Mouse (Mus musculus): Measurements from ENCODE around the gene Fchsd2. TPM values are rescaled to one million over a fixed set of nuclear protein-coding genes. Genes with fewer than 3 reads are reported as not detected.

Fchsd2 gene
- polyA plus RNA-seq, 1 experiment from 2014 or later = 24.9 TPM

DNA sequence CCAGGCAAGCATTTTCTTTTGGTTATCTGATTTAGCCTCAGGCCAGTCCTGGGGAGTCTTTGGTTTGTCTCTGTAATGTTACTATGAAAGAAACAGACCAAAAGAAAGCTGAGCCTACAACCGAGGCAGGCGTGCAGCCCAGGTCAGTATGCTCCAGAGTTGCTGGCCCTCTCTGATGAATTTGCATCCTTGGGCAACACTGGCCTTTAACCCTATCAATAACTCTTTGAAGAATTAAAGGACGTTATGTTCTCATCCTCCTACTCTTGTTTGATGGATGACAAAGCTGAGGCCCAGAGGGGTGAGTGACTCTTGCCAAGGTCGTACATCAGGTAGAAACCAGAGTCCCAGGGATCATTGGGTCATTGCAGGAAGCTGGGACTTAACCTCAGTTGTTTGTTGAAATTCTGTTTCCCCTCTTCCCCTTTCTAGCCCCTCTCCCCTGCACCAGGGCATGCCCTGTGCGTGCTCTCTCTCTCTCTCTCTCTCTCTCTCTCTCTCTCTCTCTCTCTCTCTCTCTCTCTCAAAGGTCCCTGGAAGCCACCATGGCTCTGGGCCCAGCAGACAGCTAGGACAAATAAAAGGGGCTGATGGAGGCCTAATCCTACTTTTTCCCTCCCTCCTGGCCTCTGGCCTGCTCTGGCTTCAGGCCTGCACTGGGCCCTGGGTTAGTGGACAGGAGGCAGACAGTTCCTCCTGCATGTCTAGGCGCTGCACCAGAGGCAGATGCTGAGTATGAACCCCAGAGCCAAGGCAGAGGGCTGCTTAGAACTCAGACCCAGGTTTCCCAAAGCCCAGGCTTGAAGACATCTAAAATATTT lies 231.7 kb downstream of the Fchsd2 start:
- H3K27me3 ChIP-seq = peaks cover 19% of the 10 kb centered on the region
- WGBS = 60% methylated on average over 6 of the region's 6 CpGs

GRCm38 (mm10) chr7:101326006-101326405 lies 233.3 kb downstream of the Fchsd2 start:
- H3K9ac ChIP-seq = no peak overlapping the region
- ATAC-seq (ENCODE audit: insufficient number of reproducible peaks, insufficient read depth, low FRiP score, low TSS enrichment, low read depth) = no peak
- no peaks in the 10 kb centered on the region; the same call in 1 of the 2 replicates for H3K36me3 ChIP-seq
- 86% methylated on average over 5 of the region's 5 CpGs for WGBS
- H3K27ac ChIP-seq = no peak overlapping the region
- H3K9me3 ChIP-seq = no peaks in the 10 kb centered on the region
- H3K4me1 ChIP-seq = peaks cover 23% of the 10 kb centered on the region
- H3K4me2 ChIP-seq = no peak overlapping the region
- H3K4me3 ChIP-seq = no peak overlapping the region
- H3K27me3 ChIP-seq = peaks cover 12% of the 10 kb centered on the region; the same call in 1 of the 2 replicates

More for the DNA sequence above, 231.7 kb downstream of the Fchsd2 start:
- Histone ChIP-seq H3K36me3 (no peaks in the 10 kb centered on the region; the same call in 1 of the 2 replicates), H3K4me2 (no peak overlapping the region), H3K4me3 (no peak overlapping the region), H3K9ac (no peak overlapping the region), H3K4me1 (peaks cover 32% of the 10 kb centered on the region), H3K9me3 (no peaks in the 10 kb centered on the region), H3K27ac (no peak overlapping the region)
- no peak for ATAC-seq (ENCODE audit: insufficient number of reproducible peaks, insufficient read depth, low FRiP score, low TSS enrichment, low read depth)

GRCm38 (mm10) chr7:101327263-101327662 lies 234.6 kb downstream of the Fchsd2 start:
- H3K27ac ChIP-seq = no peak overlapping the region
- WGBS = 55% methylated on average over 5 of the region's 5 CpGs

DNA sequence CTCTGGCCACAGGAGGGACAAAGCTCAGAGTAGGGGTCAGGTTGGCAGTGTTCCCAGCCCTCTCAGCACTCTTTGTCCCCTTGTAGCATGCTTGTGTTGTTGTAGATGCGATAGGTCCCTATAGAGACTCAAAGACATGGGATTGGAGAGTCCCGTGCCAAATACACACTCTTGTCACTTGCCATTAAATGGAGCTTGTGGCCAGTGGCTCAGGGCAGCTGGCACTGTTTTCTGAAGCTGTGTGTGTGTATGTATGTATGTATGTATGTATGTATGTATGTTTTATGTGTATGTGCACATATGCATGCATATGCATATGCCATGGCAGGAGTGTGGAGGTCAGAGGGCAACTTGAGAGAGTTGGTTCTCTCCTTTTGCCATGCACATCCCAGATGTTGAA lies 235.1 kb downstream of the Fchsd2 start:
- Histone ChIP-seq H3K4me3 (no peak overlapping the region), H3K9me3 (no peaks in the 10 kb centered on the region), H3K27me3 (no peaks in the 10 kb centered on the region), H3K4me2 (no peak overlapping the region), H3K4me1 (peaks cover 12% of the 10 kb centered on the region; the same call in 1 of the 2 replicates), H3K36me3 (no peaks in the 10 kb centered on the region; the same call in 1 of the 2 replicates), H3K9ac (no peak overlapping the region), H3K27ac (no peak overlapping the region)
- WGBS = 83% methylated on average over 2 of the region's 2 CpGs
- no peak for ATAC-seq (ENCODE audit: insufficient number of reproducible peaks, insufficient read depth, low FRiP score, low TSS enrichment, low read depth)

More at GRCm38 (mm10) chr7:101327263-101327662, 234.6 kb downstream of the Fchsd2 start:
- H3K4me1 ChIP-seq = peaks cover 14% of the 10 kb centered on the region; the same call in 1 of the 2 replicates
- no peak overlapping the region for H3K9ac ChIP-seq
- 0 out of 2 replicates have a peak, but pooled peaks cover 3% of the 10 kb centered on the region for H3K27me3 ChIP-seq
- H3K36me3 ChIP-seq = no peaks in the 10 kb centered on the region; the same call in 1 of the 2 replicates
- no peak overlapping the region for H3K4me3 ChIP-seq
- no peaks in the 10 kb centered on the region for H3K9me3 ChIP-seq
- no peak for ATAC-seq (ENCODE audit: insufficient number of reproducible peaks, insufficient read depth, low FRiP score, low TSS enrichment, low read depth)
- H3K4me2 ChIP-seq = no peak overlapping the region

GRCm38 (mm10) chr7:101328621-101329158 lies 236.0 kb downstream of the Fchsd2 start:
- H3K9ac ChIP-seq = no peak overlapping the region; the same call in 1 of the 2 replicates
- H3K27ac ChIP-seq = no peak overlapping the region
- H3K4me2 ChIP-seq = no peak overlapping the region
- no peak for ATAC-seq (ENCODE audit: insufficient number of reproducible peaks, insufficient read depth, low FRiP score, low TSS enrichment, low read depth)
- H3K27me3 ChIP-seq = no peaks in the 10 kb centered on the region
- WGBS = 64% methylated on average over 4 of the region's 4 CpGs
- H3K4me3 ChIP-seq = no peak overlapping the region
- no peaks in the 10 kb centered on the region for H3K9me3 ChIP-seq
- no peaks in the 10 kb centered on the region; the same call in 1 of the 2 replicates for H3K36me3 ChIP-seq
- H3K4me1 ChIP-seq = peaks cover 7% of the 10 kb centered on the region; the same call in 1 of the 2 replicates

- Histone ChIP-seq H3K9ac (0 out of 2 replicates have a peak overlapping the region, but pooled peaks have one; percentile 40), H3K9me3 (no peaks in the 10 kb centered on the region), H3K27me3 (no peaks in the 10 kb centered on the region), H3K27ac (no peak overlapping the region), H3K4me2 (no peak overlapping the region), H3K36me3 (no peaks in the 10 kb centered on the region; the same call in 1 of the 2 replicates), H3K4me3 (no peak overlapping the region), H3K4me1 (0 out of 2 replicates have a peak, but pooled peaks cover 7% of the 10 kb centered on the region)
- WGBS = 82% methylated on average over 4 of the region's 4 CpGs
- no peak for ATAC-seq (ENCODE audit: insufficient number of reproducible peaks, insufficient read depth, low FRiP score, low TSS enrichment, low read depth)
These were observed 236.9 kb downstream of the Fchsd2 start for GRCm38 (mm10) chr7:101329606-101330005.

DNA sequence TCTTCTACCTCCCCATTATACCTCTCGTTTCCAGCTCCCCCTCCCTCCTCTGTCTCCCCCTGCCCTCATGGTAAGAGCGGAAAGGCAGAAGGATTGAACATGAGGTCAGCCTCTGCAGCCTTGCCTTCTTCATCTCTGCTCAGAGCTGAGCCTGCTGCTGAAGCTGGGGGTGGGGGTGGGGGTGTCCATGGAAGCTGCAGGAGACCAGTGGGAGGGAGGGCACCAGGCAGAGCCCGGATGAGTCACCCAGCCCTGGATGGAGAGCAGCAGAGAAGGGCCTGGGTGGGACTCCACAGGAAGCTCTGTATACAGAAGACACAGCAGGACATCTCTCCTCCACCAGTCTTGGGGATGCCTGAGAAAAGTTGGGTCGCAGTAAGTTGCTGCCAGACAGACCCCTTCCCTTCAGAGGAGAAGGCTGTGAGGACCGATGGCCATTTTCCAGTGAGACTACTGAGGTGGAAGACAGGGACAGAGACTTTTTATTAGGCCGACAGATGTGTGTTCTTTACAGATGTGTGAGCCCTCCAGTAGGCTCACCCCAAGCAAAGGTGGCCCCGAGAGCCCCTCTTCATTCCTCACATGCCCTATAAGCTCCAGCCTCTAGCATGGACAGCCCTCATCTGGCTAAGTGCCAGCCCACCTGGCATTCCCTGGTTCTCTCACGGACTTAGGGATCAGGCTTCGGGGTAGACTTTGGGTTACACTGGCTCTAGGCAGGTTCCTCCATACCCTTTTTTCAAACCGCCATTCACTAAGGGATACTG lies 237.6 kb downstream of the Fchsd2 start:
- H3K9me3 ChIP-seq = no peaks in the 10 kb centered on the region
- 0 out of 2 replicates have a peak, but pooled peaks cover 7% of the 10 kb centered on the region for H3K4me1 ChIP-seq
- ATAC-seq (ENCODE audit: insufficient number of reproducible peaks, insufficient read depth, low FRiP score, low TSS enrichment, low read depth) = no peak

DNA sequence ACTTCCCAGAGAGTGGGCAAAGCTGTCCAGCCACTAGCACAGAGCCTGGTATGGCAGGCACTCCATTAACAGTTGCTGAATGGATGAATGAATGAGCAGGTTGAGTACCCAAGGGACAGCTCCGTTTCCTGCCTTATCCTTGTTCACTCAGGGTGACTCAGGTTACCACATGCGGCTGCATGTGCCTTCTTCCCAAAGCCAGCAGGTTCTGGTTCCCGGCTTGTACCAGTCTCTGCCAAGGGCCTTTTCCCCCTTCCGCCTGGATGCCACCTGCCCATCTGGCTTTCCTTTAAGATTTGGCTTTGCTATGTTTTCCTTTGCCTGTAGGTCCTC lies 238.1 kb downstream of the Fchsd2 start:
- Histone ChIP-seq H3K27ac (no peak overlapping the region), H3K9ac (no peak overlapping the region), H3K9me3 (no peaks in the 10 kb centered on the region), H3K36me3 (no peaks in the 10 kb centered on the region), H3K27me3 (no peaks in the 10 kb centered on the region), H3K4me1 (0 out of 2 replicates have a peak, but pooled peaks cover 7% of the 10 kb centered on the region), H3K4me2 (no peak overlapping the region), H3K4me3 (no peak overlapping the region)
- WGBS = 44% methylated on average over 4 of the region's 4 CpGs
- no peak for ATAC-seq (ENCODE audit: insufficient number of reproducible peaks, insufficient read depth, low FRiP score, low TSS enrichment, low read depth)

More for the DNA sequence above, 237.6 kb downstream of the Fchsd2 start:
- H3K9ac ChIP-seq = no peak overlapping the region
- no peak overlapping the region for H3K4me2 ChIP-seq
- no peak overlapping the region for H3K4me3 ChIP-seq
- no peak overlapping the region for H3K27ac ChIP-seq
- H3K27me3 ChIP-seq = no peaks in the 10 kb centered on the region
- WGBS = 77% methylated on average over 10 of the region's 10 CpGs
- no peaks in the 10 kb centered on the region; the same call in 1 of the 2 replicates for H3K36me3 ChIP-seq

GRCm38 (mm10) chr7:101332045-101332831 lies 239.6 kb downstream of the Fchsd2 start:
- no peak overlapping the region for H3K4me3 ChIP-seq
- H3K9me3 ChIP-seq = no peaks in the 10 kb centered on the region
- 81% methylated on average over 5 of the region's 5 CpGs for WGBS
- 0 out of 2 replicates have a peak, but pooled peaks cover 7% of the 10 kb centered on the region for H3K4me1 ChIP-seq
- no peak overlapping the region for H3K9ac ChIP-seq
- H3K4me2 ChIP-seq = no peak overlapping the region
- no peaks in the 10 kb centered on the region for H3K36me3 ChIP-seq
- no peak overlapping the region for H3K27ac ChIP-seq
- H3K27me3 ChIP-seq = no peaks in the 10 kb centered on the region
- ATAC-seq (ENCODE audit: insufficient number of reproducible peaks, insufficient read depth, low FRiP score, low TSS enrichment, low read depth) = no peak

All from embryonic facial prominence, embryonic 13.5 days (tissue).